Mouse (Mus musculus) MN1 (cell line): ENCODE data around the gene Olfr1193.
"Not testable (repeated sequence)": the region's sequence is repeated elsewhere in the genome, so short reads cannot be mapped to it uniquely, and the experiment has no call there.

Source experiments
- DNase-seq: peaks from one replicate; pipeline ENCODE4 v3.0.0-alpha.2; 2016; ENCODE audit warnings: low spot score

The Olfr1193 gene

DNA sequence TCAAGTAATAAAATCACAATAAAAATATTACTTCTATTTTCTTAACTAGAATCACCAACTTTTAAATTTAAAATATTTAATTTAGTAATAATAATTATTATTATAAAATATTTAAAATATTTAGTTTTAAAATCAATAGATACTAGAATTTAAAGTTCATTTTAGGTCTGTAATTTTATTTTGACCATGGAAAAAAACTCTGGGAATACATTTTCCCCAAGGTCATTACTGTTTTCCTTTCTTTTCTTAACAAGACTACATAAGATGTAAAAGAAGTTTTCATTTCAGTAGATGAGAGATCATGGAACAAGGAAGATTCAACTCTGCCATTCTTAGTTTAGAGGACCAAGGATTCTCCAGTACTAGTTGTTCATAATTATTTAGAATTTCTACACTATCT is at the start of gene Olfr1193:
Olfr1193 (plus strand) TSS at position 301 of the 400 bp plus-strand sequence.
- not testable (repeated sequence) for DNase-seq

DNA sequence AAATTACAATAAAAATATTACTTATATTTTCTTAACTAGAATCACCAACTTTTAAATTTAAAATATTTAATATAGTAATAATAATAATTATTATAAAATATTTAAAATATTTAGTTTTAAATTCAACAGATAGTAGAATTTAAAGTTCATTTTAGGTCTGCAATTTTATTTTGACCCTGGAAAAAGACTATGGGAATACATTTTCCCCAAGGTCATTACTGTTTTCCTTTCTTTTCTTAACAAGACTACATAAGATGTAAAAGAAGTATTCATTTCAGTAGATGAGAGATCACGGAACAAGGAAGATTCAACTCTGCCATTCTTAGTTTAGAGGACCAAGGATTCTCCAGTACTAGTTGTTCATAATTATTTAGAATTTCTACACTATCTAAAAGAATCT is 35.2 kb upstream of the Olfr1193 start, which contains the start of gene Olfr1191-ps1:
Olfr1191-ps1 (plus strand) TSS at position 301 of the 400 bp plus-strand sequence.
- not testable (repeated sequence) for DNase-seq

DNA sequence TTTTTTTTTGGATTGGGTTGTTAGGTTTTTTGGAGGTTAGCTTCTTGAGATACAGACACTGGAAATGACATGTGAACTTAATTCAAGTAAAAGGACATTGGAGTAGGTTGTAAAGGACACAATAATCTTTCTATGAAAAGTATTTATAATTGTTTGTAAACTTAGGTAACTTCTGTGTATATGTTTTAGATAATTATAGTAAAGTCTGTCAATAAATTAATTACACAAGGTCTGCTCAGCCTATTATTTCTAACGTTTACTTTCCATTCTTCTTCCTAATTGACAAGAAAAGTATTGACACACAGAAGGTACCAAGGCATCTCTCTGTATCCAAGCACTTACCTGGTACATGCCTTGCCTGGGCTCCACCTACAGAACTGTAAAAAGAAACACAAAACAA is 27.2 kb upstream of the Olfr1193 start, which contains the start of gene Olfr1192-ps1:
Olfr1192-ps1 (plus strand) TSS at position 301 of the 400 bp plus-strand sequence.
- DNase-seq = no peak

DNA sequence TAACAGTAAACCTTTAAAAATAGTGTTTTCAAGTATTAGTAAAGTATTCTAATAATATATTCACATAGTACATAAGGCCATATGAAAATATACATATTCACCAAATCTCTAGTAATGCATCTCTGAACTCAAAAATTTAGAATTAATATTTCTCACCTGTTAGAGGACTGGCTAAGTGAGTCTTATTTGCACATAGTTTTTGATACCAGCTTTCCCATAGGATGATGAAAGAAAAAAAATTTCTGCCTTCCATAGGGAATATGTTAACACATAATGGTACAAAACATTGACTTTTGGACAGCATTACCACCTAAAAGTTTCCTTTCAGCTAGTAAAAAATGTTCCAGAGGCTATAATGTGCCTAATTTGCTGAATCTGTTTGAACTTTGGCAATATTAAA is 13.7 kb downstream of the Olfr1193 start, which contains the start of gene Olfr1195:
Olfr1195 (minus strand) TSS at position 101 of the 400 bp plus-strand sequence.
- DNase-seq = no peak

DNA sequence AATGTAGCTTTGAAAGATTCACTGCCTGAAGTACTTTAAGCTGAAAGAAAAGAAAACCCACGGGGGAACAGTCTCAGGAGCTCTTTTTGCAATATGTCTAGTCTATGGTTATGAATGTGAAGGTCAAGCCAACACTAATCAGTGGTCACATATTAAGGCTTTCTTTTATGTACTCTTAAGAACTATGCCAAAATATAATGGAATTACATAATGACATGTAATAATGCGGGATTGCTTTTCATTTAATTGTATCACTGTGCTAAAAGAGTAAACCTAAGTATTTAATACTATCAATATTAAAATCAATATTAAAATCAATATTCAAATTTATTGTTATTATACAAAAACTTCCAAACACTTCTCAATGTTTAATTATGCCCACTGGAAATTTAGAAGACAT is 29.1 kb downstream of the Olfr1193 start, which contains the start of gene Olfr1196:
Olfr1196 (minus strand) TSS at position 101 of the 400 bp plus-strand sequence.
- DNase-seq = no peak
